Mouse (Mus musculus): ENCODE data around the gene Nkain1.

- TF ChIP-seq CTCF (IDR thresholded peaks at IDR 0.05; ENCODE audit: extremely low read depth, insufficient read depth, low read length) (no peak), POLR2A (IDR thresholded peaks at IDR 0.05; ENCODE audit: extremely low read depth, insufficient read depth, low read length) (no peak)
Measured at GRCm38 (mm10) chr4:130544392-130544791, 29.6 kb downstream of the Nkain1 start.
